Comparison of ENCODE assay signal across 24 mouse cellular contexts in genomic region chr5:32390295-32390694, GRCm38 (mm10).
DNase-seq lines count a peak whose midpoint lies in the region; ATAC-seq and TF ChIP-seq lines count a peak whose summit lies in the region.
"Had no signal": no experiment of that assay in that cellular context is flagged by ENCODE, and none has a peak within 500 bp of the region (broad histone marks: within the 10 kb centered on the region; RNA-seq: fewer than 3 reads in every experiment).

No protein-coding gene starts in this region.

- no peak for TF ChIP-seq CTCF in layer of hippocampus, adult 2 months (conservative IDR thresholded peaks at IDR 0.05)

- intact Hi-C loops in left cerebral cortex, postnatal 25 days (cut with DNase I): no loop called here
- intact Hi-C loops in left cerebral cortex, postnatal 10 days (cut with DNase I): no loop called here

- peak; percentile 21 to 34 for DNase-seq in layer of hippocampus, adult 2 months (ENCODE audit: low spot score in 2 of 2)
- DNase-seq in layer of hippocampus, postnatal 10 days (ENCODE audit: low spot score in 2 of 2): no peak
- peak; percentile 22 to 59 for DNase-seq in left cerebral cortex, postnatal 25 days (ENCODE audit: low spot score in 2 of 2)
- no peak for DNase-seq in left cerebral cortex, postnatal 10 days (ENCODE audit: extremely low spot score in 1 of 2, low spot score in 2 of 2)
- DNase-seq in right cerebral cortex, postnatal 10 days (ENCODE audit: low spot score in 2 of 2): peak; percentile 25 to 40
- DNase-seq in right cerebral cortex, postnatal 36 days (ENCODE audit: low spot score in 2 of 2): no peak
- no peak for DNase-seq in cerebellum, adult 8-10 months
- DNase-seq: adrenal gland, adult 2 months; adrenal gland, postnatal 14 days; cerebellum, adult 11-12 months; cerebellum, adult 9-10 months; cerebellum, postnatal 14 days; gastrocnemius, postnatal 25 days; heart, adult 2 months; heart, postnatal 14 days; heart, postnatal 4 days had no signal

- H3K27ac ChIP-seq in layer of hippocampus, adult 2 months: peak overlapping the region; percentile 43; the same call in 1 of the 2 replicates
- H3K27ac ChIP-seq: forebrain, embryonic 10.5 days; forebrain, embryonic 13.5 days; heart, adult 2 months; heart, embryonic 10.5 days; heart, embryonic 13.5 days; hindbrain, embryonic 14.5 days had no signal

- 0 out of 2 replicates have a peak, but pooled peaks have one; percentile 27 for ATAC-seq in granulocyte monocyte progenitor cell, adult 5-6 weeks (replicated peaks; ENCODE audit: poor library complexity, severe bottlenecking)
- ATAC-seq: CD4-positive, CD25-positive, alpha-beta regulatory T cell, adult 4 months; forebrain, embryonic 13.5 days; forebrain, embryonic 16.5 days had no signal

- H3K4me3 ChIP-seq in layer of hippocampus, adult 2 months: no peak overlapping the region
- H3K4me3 ChIP-seq: forebrain, embryonic 10.5 days; forebrain, embryonic 13.5 days; heart, adult 2 months; heart, embryonic 10.5 days; heart, embryonic 13.5 days had no signal

Comparison
In these comparisons a context has a peak if more than half of its experiments do, and no peak if none do; other contexts are left out.
1. DNase-seq: peak in layer of hippocampus, adult 2 months (2 of 2), left cerebral cortex, postnatal 25 days (2 of 2) and right cerebral cortex, postnatal 10 days (2 of 2); none in layer of hippocampus, postnatal 10 days (0 of 2), left cerebral cortex, postnatal 10 days (0 of 2), right cerebral cortex, postnatal 36 days (0 of 2) and cerebellum, adult 8-10 months (single experiment).